Mouse (Mus musculus) natural killer cell, adult 2 months (primary cell): ENCODE results near the gene Btf3.

Experiments used
- DNase-seq, 2 experiments: peaks; one replicate each; pipeline ENCODE4 v3.0.0; 2022; ENCODE audit warnings: low spot score in 2 of 2

Gene Btf3

DNA sequence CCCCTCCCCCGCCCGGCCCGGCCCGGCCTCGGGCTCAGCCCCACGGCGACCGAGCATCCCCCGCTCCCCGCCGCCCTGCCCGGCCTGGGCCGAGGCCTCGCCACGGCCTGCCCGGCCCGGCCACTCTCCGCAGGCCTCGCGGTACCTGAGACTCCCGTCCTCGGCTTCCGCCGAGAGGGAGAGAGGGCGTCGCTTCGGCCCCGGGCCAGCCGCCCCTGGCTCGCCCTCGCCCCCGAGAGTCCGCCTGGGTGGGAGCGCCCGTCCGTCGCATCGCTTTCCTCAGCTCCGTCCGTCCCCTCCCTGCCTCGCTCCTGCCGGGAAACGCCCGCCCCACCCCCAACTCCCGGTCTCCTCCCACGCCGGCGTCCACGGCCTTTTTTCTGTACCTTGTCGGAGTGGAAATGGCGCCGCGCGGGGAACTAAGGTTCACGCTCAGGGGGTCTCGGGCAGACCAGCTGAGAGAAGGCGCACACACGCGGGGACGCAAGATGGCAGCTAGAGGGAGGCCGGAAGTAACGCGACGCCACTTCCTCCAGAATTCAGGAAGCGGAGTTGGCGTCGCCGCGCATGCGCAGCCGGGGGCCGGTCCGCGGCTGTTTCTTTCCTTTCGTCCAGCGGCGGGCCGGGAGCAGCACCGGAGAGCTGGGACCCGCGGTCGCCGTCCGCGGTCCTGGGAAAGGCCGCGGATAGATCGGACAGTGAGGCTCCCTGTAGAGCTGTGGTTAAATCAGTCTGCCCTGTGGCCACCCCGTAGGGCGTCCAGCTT is at the start of gene Btf3:
Btf3 (minus strand) TSS at position 527 of the 766 bp plus-strand sequence.
- DNase-seq: peak; percentile 84 to 89

DNA sequence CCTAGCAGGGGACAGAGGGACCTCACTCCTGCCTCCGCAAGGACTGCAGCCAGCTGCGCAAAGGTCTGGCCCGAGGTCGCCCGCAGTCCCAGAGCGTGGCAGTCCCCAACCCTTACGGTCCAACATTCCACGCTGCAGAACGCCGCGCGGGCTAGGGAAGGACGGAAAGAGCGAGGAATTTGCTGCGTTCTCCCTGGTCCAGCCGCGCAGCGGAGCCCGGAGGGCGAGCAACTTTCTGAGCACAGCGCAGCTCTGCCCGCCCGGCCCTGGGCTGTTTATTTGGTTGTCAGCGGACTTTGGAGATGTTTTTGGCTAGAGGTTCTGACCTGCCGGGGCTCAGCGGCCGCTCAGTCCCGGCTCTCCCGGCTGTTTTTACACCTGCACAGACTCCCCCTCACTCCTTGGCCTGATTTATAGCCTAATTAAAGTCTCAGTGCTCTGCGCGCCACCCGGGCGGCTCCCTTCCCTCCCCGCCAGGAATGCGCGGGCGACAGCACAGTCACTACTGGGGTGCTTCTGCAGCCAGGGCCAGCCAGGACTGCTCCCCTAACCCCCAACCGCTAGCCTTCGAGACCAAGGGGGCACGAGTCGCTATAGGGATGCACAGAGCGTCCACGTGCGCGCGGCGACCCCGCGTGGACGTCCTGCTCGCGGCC is 49.1 kb upstream of the Btf3 start:
- DNase-seq: no peak

DNA sequence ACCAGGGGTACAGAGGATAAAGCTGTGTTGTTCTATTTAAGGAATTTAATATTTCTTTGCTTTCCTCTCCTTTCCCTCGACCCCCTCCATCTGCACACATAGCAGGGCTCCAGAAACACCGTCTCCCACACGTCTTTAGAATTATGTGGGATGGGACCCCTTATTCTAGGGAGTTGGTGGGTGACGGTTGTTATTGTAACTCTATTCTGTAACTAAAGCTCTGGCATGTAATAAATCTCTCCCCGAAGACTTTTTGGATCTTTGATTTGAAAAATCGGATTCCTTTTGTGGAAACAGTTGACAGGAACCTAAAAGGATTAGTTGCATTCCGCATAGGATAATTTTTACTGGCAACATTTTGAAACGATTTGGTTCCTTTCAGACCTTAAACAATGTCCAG is 48.3 kb upstream of the Btf3 start:
- no peak for DNase-seq

DNA sequence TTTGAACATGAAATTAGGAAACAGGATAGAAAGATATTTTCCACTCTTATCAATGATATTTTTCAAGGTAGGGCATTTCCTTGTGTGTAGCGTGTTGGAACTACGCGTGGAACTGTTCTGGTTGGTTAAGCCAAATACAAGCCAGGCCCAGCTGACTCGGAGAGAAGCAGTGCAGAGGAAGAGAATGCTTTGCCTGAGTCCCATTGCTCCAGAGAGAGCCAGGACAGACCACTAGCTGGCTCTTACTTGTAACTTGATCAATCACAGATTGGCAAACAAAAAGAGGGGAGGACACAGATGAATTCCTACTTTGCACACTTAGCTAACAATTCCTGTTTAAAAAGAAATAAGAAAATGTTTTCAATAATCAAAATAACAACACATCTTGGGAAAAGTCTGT is 46.2 kb upstream of the Btf3 start:
- DNase-seq: no peak

DNA sequence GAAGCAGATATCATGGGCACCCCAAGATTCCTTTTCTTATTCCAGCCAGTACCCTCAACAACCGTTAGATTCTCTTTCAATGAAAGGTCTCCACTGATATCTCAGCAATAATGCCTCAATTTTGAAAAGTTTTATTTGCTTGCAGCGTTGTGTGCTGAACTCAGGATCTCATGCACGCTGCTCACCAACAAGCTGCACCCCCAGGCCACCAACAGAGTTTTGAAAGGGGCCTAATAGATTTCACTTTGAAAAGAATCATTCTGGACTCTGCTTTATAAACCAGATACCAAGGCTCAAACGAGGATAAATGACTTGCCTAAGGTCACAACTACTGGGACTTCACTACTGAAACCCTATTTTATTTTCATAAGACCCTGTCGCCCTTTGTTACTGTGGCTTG is 44.4 kb upstream of the Btf3 start:
- DNase-seq: no peak

DNA sequence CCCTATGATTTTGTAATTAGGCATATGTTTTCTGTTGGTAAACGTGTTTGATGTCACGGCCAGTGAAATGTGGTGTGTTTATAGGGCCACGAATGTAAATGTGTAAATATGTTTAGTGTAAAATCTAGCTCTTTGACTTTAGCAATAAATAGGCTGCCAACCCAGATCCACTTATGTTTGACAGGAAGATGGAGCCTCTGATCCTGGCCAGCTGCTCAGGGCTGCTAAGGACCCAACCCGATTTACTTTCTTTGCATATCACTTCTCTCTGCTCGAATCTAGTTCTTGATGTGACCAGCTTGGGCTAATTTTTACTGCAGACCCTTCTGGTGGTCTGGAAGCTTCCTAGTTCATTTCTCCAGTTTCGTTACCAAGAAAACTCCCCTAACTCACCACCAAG is 43.6 kb upstream of the Btf3 start:
- no peak for DNase-seq

DNA sequence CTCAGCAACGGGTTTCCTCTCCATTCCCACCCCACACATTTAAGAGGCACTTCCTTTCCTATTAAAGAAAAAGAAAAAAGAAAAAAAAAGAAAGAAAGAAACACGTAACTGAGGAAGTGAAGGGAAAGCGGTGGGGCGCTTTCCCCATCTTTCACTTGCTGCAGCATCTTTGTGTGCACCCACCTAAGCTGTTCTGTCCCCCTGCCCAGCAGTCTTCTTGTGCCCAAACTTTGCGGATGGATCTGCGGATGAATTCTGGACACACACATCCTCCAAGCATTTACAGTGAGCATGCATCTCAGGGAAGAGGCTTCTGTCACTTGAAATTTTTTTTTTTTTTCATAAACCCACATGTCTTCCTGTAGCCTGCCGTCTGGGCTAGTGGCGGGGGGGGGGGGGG is 42.5 kb upstream of the Btf3 start:
- DNase-seq: no peak

DNA sequence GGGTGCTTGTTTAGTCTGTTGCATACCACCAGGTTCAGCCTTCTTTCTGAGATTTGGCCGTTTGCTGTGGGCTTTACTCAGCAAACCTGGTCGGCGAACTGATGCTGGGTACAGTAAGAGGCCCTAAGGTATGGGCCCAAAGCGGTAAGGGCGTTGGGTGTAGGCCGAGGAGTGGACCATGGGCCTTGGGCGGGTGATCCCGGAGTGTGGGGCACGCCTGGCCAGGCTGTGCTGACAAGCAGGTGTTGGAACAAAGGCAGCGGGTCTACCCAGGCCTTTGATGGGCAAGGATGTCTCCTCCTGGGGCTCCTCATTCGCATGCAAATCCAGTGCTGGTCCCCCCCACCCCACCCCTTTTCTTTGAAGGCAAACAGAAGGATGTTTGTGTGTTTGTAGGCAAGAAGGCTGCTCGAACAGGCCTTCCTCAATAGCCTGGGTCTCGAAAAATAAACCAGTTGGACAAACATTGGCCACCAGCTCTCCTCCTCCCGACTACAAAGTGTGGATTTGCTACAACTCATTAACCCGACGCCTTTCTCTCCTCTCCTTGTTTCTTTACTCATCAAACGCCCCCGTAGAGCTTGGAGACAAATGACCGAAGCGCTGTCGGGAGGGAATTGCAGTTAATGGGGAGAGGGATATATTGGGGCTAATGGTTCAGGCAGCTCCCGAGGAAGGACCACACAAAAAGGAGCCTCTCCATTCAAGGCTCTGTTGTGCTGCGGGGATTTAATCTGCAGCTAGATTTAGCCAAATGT is 41.8 kb upstream of the Btf3 start:
- DNase-seq: no peak

DNA sequence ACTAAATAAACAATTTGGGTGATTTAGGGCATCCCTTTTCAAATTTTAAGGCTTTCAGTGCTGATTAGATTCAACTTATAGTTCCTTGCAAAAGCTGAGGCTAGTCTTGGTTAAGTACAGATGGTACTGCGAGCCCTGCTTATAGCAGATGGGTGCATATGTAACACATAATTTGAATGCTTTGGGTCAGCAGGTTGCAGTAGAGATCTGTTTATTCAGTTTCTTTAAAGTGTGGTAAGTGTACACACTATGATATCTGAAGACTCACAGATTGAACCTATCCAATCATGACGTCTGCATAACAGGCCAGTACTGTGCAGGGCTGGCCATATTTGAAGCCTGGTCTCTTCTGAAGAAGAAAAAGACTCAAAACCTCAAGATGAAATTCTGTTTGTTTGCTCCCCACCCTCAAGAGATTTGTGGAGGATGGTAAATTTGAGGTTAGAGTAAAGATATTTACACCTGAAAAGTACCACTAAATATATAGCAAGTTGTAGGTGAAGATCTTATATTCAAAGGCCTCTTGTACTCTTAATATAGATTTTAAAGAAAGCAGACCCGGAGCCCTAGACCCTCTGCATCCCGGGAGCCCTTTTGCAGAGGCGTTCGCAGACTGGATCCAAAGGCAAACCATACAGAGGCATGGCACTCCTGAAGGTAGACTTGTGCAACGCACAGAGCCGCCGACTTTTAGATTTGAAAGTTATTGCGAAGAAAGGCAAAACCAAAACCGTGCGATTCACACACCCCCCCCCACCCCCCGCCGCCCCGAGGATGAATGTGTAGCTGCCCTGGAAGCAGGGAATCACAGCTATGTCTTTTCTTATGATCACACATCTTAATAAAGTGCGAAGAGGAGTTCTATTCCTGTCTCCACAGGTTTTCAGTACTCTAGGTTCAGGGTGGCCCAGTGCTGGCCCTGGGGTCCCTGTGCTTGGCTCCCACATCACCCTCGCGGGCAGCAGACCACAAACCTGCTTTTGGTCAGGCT is 40.9 kb upstream of the Btf3 start:
- DNase-seq: no peak

DNA sequence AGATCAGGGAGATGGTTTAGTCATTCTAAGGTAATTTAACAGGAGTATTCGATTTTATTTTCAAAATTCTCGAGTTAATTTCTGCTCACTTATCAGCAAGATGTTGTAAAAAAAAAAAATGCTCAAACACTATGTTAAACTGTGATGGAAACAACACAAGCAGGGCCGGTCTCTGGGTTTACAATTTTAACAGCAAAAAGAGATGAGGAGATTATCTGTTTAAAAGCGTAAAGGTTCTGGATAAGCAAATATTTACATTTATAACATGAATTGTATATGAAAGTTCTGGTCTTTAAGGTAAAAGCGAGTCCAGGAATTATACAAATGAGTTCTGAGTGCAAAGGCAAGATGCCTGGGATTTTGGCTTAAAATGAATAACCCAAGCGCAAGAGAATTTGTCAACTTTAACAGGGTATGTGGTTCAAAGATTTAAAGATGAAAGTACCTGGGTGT is 40.2 kb upstream of the Btf3 start:
- no peak for DNase-seq

DNA sequence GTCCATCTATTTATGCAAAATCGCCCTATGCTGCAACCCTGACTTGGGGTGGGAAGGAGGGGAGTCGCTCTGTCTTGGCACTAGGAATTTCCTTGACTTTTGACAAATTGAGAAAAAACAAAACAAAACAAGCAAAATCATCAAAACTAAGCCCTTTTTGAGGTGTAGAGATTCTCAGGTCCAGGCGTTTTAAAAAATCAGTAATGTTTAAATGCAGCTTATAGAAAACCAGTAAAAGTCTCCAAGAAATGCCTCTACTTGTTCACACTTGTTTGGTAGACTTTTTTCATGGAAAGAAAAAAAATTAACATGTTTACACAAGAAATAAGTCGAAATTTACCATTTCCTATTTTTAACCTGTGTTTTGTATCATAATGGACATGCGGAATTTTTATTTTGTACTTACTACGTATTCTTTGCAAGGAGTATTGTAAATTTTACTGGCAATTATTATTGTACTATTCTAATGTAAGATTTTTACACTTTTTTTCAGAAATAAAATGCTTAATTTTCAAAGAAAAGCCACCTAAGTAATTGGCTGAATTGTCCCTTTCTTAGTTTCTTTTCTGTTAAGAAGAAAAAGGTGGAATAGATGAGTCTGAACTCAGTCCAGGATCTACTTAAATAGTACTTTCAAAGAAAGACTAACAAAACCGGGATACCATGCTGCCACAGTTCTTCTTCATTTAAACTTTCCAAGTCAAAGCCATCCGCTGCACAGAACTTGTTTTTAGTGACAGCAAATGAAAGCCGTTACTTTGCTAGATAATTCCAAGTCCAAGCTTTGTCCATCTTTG is 39.6 kb upstream of the Btf3 start:
- DNase-seq: no peak

DNA sequence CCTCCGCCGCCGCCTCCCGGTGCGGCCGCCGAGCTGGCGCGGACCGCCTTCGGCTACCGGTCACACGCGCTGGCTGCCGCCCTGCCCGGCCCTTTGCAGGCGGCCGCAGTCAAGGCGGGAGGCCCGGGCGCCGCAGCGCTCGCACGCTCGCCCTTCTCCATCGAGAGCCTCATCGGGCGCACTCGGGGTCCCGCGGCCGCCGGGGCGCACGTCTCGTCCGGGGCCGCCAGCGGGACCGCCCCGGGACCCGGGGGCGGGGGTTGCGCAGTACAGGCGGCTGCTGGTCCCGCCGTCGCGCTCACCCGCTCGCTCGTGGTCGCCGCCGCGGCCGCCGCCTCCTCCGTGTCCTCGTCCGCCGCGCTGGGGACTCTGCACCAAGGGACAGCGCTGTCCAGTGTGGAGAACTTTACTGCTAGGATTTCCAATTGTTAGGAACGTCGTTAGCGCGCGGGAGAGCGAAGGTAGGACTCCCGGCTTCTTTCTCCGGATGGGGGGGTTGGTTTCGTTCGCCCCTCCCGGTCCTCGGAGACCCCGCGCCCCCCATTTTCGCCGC is 38.8 kb upstream of the Btf3 start:
- no peak for DNase-seq

DNA sequence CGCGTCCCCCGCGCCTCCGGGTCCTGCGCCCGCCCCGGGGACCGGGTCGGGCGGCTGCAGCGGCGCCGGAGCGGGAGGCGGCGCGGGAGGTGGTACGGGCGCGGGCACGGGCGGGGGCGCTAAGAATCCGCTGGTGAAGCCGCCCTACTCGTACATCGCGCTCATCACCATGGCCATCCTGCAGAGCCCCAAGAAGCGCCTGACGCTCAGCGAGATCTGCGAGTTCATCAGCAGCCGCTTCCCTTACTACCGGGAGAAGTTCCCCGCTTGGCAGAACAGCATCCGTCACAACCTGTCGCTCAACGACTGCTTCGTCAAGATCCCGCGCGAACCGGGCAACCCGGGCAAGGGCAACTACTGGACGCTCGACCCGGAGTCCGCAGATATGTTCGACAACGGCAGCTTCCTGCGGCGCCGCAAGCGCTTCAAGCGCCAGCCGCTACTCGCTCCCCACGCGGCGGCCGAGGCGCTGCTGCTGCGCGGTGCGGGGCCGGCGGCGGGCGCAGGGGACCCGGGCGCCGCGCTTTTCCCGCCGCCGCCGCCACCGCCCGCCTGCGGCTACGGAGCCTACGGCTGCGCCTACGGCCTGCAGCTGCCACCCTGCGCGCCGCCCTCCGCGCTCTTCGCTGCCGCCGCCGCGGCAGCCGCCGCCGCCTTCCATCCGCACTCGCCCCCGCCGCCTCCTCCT is 38.2 kb upstream of the Btf3 start:
- peak in 1 of 2 experiments; percentile 11 for DNase-seq

DNA sequence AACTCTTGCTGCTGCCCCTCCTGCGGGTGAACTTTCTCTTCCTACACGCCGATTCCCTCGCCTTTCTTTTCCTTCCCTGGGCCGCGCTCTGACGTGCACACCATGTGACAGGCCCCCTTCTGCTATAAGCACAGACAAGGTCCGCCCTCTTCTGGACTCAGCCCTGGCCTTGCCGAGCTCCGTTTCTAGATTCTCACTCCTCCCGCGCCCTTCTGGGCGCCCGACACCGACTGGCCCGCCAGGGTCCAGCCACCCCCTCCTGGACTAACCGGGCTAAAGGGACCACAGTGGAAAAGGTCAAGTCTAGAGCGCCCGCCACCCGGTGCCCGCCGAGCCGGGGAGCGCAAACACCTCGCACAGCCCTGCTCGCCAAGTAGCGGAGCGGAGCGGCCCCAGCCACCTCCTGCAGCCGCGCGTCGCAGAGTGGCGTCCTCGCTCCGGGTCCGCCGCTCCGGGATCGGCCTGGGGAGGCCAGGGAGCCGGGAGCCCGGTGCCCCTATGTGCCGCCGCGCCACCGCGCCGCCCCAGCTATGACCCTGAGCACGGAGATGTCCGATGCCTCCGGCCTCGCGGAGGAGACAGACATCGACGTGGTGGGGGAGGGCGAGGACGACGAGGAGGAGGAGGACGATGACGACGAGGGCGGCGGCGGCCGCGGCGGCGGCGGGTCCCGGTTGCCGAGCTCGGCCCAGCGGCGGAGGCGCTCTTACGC is 37.4 kb upstream of the Btf3 start, which contains the start of gene Foxd1:
Foxd1 (plus strand) TSS at position 153 of the 712 bp plus-strand sequence.
- DNase-seq: peak; percentile 11 to 13

DNA sequence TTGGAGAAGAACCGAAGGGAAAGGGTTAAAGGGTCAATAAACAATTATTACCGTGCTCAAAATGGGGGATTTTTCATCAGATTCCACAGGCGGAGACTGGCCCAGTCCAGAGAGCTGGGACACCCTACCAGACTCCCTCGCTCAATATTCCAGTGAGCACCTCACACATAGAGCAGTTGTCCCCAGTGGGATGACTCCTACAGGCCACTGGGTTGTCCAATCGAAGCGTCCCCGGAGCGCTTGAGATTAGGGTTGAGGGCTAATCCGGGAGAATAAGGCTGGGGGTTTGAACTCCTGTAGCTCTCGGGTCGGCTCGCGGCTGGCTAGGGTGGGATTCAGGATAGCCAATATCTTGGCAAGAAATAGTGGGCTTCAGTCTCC is 36.9 kb upstream of the Btf3 start:
- no peak for DNase-seq

DNA sequence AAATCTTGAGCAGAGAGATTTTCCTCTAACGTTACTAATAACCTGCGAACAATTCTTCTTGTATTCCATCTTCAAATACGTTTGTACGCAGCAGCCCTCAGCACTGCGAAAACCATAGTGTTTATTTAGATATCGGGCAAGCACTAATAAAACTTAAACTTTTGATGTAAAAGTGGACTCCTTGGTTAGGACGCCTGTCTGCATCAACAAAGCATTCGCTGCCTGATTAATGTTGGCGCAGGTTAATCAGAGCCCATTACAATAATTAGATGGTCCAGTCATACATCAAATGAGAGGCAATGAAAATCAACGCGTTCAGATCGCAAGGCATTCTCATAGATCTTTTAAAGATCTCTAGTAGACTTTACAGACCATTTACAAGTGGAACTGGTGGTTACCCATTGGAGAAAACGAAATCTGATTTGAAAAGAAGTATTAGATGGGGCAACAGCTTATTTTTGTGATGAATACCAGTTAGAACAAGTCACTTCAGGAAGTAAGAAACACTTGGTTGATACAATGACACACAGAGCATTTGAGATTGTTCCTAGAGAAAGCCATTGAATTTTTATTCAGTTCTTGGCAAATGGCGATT is 35.7 kb upstream of the Btf3 start:
- no peak for DNase-seq

DNA sequence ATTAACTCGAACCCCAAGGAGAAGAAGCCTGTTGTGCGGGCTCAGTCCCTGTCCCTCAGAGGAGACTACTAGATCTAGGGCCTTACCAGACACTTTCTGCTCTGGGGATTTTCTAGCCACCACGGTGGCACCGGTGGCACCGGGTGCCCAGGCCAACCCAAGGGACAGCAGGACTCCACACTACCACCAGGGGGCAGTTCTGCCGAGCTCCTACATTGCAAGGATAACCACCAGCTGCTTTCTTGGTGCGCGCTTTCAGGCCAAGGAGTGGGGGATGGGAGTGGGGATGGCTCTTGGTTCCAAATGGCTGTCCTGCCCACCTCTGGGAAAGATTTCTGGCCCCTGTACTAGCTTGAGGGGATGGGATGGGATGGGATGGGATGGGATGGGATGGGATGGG is 34.7 kb upstream of the Btf3 start:
- DNase-seq: peak; percentile 13 to 27

DNA sequence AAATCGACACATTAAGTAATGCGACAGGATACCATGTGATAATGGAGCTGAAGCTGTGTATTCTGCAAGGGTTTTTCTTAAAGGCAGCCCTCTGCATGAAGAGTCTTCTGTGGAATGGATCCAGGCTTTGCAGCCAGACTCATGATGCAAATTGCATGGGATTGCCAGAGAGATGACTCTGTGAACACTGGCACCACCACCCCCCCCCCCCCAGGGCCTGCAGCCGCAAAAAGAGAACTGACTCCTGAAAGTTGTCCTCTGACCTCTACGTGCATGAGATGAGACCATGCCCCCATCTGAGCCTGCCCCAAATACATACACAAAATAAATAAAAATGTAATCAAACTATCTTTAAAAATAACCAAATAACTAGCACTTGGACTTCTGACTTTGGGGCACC is 32.7 kb upstream of the Btf3 start:
- no peak for DNase-seq

DNA sequence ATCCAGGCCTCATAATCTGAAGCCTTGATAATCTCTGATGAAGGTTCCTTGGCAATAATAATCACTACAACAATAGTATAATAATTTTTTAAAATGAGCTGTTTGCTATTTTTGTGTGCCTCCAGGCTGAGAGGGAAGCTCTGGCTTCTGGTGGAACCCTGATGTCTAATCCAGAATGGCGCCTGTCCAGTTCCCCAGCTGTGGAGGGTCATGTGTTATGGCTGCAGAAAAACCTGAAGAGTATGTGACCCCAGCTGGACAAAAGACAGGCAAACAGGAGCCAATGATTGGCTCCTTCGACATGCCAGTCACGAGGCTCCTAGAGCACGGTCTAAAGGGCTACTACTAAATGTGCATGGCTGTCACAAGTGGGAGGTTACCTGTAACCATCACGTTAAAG is 23.7 kb upstream of the Btf3 start:
- DNase-seq: no peak
